Mouse (Mus musculus) hindbrain, embryonic 10.5 days (tissue): ENCODE data around the gene Prex1. TPM values are rescaled to one million over a fixed set of nuclear protein-coding genes. Genes with fewer than 3 reads are reported as not detected.

Source experiments
- DNase-seq: peaks from one replicate; pipeline ENCODE4 v3.0.0-alpha.2; 2017; ENCODE audit warnings: low spot score
- H3K27ac ChIP-seq: fragments of 300-500 bp; sonication (generic); 2 replicates; pipeline ENCODE4 v1.5.1; 2016; ENCODE audit warnings: mild to moderate bottlenecking, moderate library complexity
- H3K27me3 ChIP-seq: fragments of 300-500 bp; sonication (generic); 2 replicates; pipeline ENCODE4 v1.6.1; 2016; ENCODE audit warnings: mild to moderate bottlenecking; ENCODE audit not compliant: poor library complexity, insufficient read depth, severe bottlenecking
- H3K36me3 ChIP-seq: fragments of 300-500 bp; sonication (generic); 2 replicates; pipeline ENCODE4 v1.6.1; 2016; ENCODE audit warnings: mild to moderate bottlenecking, moderate library complexity
- H3K4me1 ChIP-seq: fragments of 300-500 bp; sonication (generic); replicated peaks from 2 replicates; pipeline ENCODE4 v1.6.1; 2016; ENCODE audit warnings: mild to moderate bottlenecking
- H3K4me3 ChIP-seq: fragments of 300-500 bp; sonication (generic); 2 replicates; pipeline ENCODE4 v1.5.1; 2016; ENCODE audit warnings: mild to moderate bottlenecking, moderate library complexity
- H3K9me3 ChIP-seq: fragments of 300-500 bp; sonication (generic); 2 replicates; pipeline ENCODE4 v1.6.1; 2016; ENCODE audit warnings: mild to moderate bottlenecking, moderate library complexity
- WGBS: fragments of 180-500 bp; shearing (Covaris S2); methylation state at CpG from one replicate; pipeline ENCODE4 v1.1.7; 2016; 5-methylcytosine and 5-hydroxymethylcytosine counted together
- polyA plus RNA-seq: library from polyadenylated mRNA; unstranded; fragments of >200 nt; fragmentation: Nextera tagmentation; extraction: Ambion mirVana; gene quantifications from 2 replicates; pipeline ENCODE4 v1.2.1, GENCODE M21; 2016

The Prex1 gene
- polyA plus RNA-seq, 1 experiment from 2014 or later = 36.8 TPM

GRCm38 (mm10) chr2:166676498-166676897 lies 37.1 kb downstream of the Prex1 start:
- 81% methylated on average over 14 of the region's 14 CpGs for WGBS

DNA sequence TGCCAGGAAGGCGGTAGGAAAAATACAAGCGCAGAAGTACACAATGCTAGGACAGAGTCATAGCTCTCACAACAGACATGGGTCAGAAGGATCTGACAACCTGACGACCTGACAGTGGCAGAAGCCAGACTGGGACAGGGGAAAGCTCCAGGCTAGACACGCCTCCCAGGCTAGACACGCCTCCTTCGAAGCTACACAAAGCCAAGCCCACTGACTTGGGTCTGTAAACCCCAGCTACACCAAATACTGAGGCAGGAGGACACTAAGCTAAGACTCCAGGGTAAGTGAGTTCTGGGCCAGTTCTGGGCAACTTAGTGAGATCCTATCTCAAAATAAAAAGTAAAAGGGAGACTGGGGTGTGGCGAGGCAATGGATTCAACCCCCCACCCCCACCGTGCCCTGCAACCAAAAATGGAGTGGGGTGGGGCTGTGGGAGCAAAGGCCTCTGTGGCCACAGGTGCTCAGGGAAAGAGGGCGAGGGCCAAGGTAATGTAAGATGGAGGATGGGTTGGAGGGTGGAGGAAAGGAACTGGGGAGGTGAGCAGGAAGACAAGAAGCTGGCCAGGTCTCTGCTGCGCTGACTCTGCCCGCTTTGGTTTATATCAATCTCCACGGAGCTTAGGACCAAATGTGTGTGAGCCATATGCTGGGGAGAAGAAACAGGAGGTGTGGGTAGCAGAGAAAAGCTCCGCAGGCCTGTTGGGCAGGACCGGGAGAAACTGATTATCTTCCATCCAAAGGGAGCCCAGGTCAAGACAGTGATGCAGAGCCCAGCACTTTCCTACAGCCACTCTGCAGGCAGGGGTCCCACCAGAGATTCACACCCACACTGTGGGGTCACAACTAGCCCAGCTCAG lies 37.8 kb downstream of the Prex1 start:
- peaks cover 100% of the 10 kb centered on the region for H3K4me1 ChIP-seq

More at GRCm38 (mm10) chr2:166676498-166676897, 37.1 kb downstream of the Prex1 start:
- H3K9me3 ChIP-seq = no peaks in the 10 kb centered on the region
- DNase-seq = no peak
- H3K27ac ChIP-seq = peak overlapping the region; percentile 92
- H3K27me3 ChIP-seq = no peaks in the 10 kb centered on the region
- peaks cover 96% of the 10 kb centered on the region for H3K4me1 ChIP-seq
- H3K36me3 ChIP-seq = 0 out of 2 replicates have a peak, but pooled peaks cover 9% of the 10 kb centered on the region
- peak overlapping the region; percentile 35 for H3K4me3 ChIP-seq

GRCm38 (mm10) chr2:166674693-166675092 lies 38.9 kb downstream of the Prex1 start:
- no peaks in the 10 kb centered on the region for H3K9me3 ChIP-seq
- under 1% methylated on average over 12 of the region's 12 CpGs for WGBS
- peak overlapping the region; percentile 10; the same call in 1 of the 2 replicates for H3K4me3 ChIP-seq
- H3K4me1 ChIP-seq = peaks cover 100% of the 10 kb centered on the region
- H3K27ac ChIP-seq = peak overlapping the region; percentile 92
- H3K36me3 ChIP-seq = 0 out of 2 replicates have a peak, but pooled peaks cover 9% of the 10 kb centered on the region
- no peaks in the 10 kb centered on the region for H3K27me3 ChIP-seq
- DNase-seq = peak; percentile 65

More for the DNA sequence above, 37.8 kb downstream of the Prex1 start:
- H3K27me3 ChIP-seq = no peaks in the 10 kb centered on the region
- H3K27ac ChIP-seq = peak overlapping the region; percentile 92
- H3K4me3 ChIP-seq = peak overlapping the region; percentile 35
- H3K9me3 ChIP-seq = no peaks in the 10 kb centered on the region
- 43% methylated on average over 14 of the region's 14 CpGs for WGBS
- DNase-seq = no peak
- 0 out of 2 replicates have a peak, but pooled peaks cover 9% of the 10 kb centered on the region for H3K36me3 ChIP-seq

DNA sequence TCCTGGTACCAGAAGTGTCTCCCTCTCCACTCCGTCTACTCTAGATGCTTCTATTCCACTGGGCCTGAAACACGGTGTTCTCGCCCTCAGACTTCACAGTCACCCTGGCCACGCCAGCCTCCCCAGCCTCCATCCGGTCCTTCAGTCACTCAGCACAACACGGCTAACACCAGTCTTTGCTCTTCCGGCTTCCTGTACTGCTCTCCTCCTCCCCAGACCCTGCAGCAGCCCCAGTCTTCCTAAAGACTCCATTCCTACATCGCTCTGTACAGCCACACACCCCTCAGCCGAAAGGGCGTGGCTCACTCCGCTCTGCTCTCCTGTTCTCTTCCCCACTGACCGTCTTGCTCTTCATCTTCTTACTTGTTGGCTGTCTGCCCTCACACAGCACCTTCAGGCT lies 39.7 kb downstream of the Prex1 start:
- no peak for DNase-seq
- Histone ChIP-seq H3K9me3 (no peaks in the 10 kb centered on the region), H3K36me3 (0 out of 2 replicates have a peak, but pooled peaks cover 9% of the 10 kb centered on the region), H3K27ac (peak overlapping the region; percentile 92), H3K4me1 (peaks cover 100% of the 10 kb centered on the region), H3K4me3 (no peak overlapping the region), H3K27me3 (no peaks in the 10 kb centered on the region)
- WGBS = 87% methylated on average over 12 of the region's 12 CpGs

GRCm38 (mm10) chr2:166672171-166672965 lies 41.3 kb downstream of the Prex1 start:
- no peaks in the 10 kb centered on the region for H3K9me3 ChIP-seq
- no peak for DNase-seq
- peaks cover 100% of the 10 kb centered on the region for H3K4me1 ChIP-seq
- 0 out of 2 replicates have a peak, but pooled peaks cover 9% of the 10 kb centered on the region for H3K36me3 ChIP-seq
- no peaks in the 10 kb centered on the region for H3K27me3 ChIP-seq
- peak overlapping the region; percentile 92 for H3K27ac ChIP-seq
- 79% methylated on average over 14 of the region's 14 CpGs for WGBS
- H3K4me3 ChIP-seq = no peak overlapping the region

- Histone ChIP-seq H3K36me3 (peaks cover 10% of the 10 kb centered on the region; the same call in 1 of the 2 replicates), H3K27me3 (no peaks in the 10 kb centered on the region), H3K4me3 (no peak overlapping the region), H3K4me1 (peaks cover 100% of the 10 kb centered on the region), H3K9me3 (no peaks in the 10 kb centered on the region), H3K27ac (peak overlapping the region; percentile 92)
- DNase-seq = no peak
- WGBS = 89% methylated on average over 14 of the region's 14 CpGs
Observed at GRCm38 (mm10) chr2:166671614-166672013, 42.0 kb downstream of the Prex1 start.

DNA sequence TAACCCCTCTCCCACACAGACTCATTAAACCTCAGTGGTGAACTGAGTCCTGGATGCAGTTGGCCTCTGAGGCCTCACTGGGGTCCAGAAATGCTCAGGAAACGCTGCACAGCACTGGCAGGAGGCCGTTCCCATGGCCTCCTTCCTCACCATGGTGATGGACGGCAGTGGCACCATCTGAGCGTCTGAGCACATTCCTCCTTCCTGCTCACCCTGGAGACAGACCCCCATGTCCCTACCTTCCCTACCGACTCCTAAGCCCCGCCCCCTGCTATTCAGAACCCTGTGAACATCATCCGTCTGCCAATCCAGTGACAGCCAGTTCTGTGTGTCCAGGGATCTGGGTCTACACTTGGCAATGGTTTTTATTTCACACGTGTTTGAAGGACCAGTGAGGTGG lies 42.6 kb downstream of the Prex1 start:
- Histone ChIP-seq H3K36me3 (peaks cover 12% of the 10 kb centered on the region; the same call in 1 of the 2 replicates), H3K27ac (peak overlapping the region; percentile 92), H3K9me3 (no peaks in the 10 kb centered on the region), H3K4me3 (0 out of 2 replicates have a peak overlapping the region, but pooled peaks have one; percentile 2), H3K27me3 (no peaks in the 10 kb centered on the region), H3K4me1 (peaks cover 100% of the 10 kb centered on the region)
- WGBS = 12% methylated on average over 8 of the region's 8 CpGs
- DNase-seq = peak; percentile 83

DNA sequence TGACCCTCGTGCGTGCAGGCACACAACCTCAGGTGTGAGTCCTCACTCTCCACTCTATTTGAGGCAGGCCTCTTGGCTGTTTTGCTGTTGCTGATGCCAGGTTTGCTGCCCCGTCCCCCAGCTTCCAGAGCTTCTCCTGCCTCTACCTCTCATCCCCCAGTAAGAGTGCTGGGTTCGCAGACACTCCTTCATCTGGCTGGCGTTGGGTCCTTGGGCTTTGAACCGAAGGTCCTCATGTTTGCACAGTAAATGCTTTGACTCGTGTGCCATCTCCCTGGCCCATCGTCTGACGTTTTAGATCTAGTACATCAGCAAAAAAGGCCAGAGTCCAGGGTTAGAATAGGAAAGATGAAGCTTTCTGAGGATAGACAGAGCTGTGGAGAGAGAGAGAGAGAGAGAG lies 43.7 kb downstream of the Prex1 start:
- Histone ChIP-seq H3K36me3 (peaks cover 12% of the 10 kb centered on the region; the same call in 1 of the 2 replicates), H3K9me3 (no peaks in the 10 kb centered on the region), H3K4me1 (peaks cover 100% of the 10 kb centered on the region), H3K27me3 (no peaks in the 10 kb centered on the region), H3K4me3 (no peak overlapping the region), H3K27ac (peak overlapping the region; percentile 92)
- 79% methylated on average over 9 of the region's 9 CpGs for WGBS
- DNase-seq = no peak

DNA sequence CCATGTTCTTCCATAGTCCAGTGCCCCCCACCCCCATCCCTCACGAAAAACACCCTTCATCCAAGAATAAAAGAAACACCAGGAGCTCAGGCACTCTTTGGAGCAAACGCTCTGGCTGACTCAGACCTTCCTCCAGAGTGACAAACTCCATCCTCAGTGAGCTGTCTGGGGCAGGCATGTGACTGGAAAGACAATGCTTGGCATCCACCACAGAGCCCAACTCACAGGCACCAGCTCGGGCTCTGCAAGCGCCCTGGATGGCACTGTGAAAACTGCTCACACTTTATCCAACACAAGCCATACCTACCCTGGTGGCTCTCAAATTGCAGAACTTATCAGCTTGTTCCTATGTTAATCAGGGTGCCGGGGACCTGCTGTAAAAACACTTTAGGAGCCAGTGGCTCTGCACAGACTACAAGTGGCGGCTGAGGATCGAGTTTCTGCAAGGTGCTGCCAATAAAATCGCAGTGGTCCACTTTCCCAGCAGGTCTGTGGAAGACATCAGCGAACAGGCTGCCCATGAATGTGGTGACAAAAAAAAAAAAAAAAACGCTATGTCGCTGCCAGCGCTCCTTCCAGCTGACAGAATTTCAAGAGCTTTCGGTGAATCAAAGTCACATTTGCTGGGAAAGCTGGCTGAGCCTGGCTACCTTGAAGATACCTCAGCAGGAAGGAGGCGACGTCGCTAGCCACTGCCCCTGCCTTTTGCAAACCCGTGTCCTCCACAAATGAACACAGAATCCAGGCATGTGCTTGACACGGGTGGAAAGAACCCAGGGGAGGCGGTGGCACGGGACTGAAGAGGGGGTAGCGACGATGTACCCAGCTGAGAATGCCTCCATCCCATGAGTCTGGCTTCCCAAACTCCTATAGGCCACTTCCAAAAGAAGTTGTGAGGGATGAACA lies 45.6 kb downstream of the Prex1 start:
- Histone ChIP-seq H3K4me1 (peaks cover 100% of the 10 kb centered on the region), H3K4me3 (no peak overlapping the region), H3K9me3 (no peaks in the 10 kb centered on the region), H3K36me3 (peaks cover 10% of the 10 kb centered on the region; the same call in 1 of the 2 replicates), H3K27me3 (no peaks in the 10 kb centered on the region), H3K27ac (peak overlapping the region; percentile 92)
- WGBS = 39% methylated on average over 22 of the region's 22 CpGs
- no peak for DNase-seq

DNA sequence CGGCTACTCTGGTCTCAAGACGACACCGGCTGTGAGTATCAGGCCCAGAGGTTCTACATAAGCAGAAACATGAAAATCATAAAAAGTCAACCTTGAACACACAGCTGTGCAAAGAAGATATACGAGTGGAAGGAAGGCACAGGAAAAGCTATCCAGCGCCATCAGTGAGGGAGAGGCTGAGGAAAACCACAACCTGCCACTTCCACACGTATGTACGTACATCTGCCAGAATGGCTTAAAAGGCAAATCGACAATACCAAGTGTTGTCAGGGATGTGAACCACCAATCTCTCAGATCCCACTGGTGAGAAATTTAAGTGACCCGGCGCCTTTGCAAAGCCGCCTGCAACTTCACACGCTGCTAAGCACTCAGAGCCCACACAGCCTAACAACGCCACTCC lies 47.5 kb downstream of the Prex1 start:
- H3K36me3 ChIP-seq = peaks cover 3% of the 10 kb centered on the region; the same call in 1 of the 2 replicates
- no peaks in the 10 kb centered on the region for H3K27me3 ChIP-seq
- peaks cover 100% of the 10 kb centered on the region for H3K4me1 ChIP-seq
- no peaks in the 10 kb centered on the region for H3K9me3 ChIP-seq
- 93% methylated on average over 13 of the region's 13 CpGs for WGBS
- peak overlapping the region; percentile 92 for H3K27ac ChIP-seq
- H3K4me3 ChIP-seq = no peak overlapping the region
- no peak for DNase-seq

DNA sequence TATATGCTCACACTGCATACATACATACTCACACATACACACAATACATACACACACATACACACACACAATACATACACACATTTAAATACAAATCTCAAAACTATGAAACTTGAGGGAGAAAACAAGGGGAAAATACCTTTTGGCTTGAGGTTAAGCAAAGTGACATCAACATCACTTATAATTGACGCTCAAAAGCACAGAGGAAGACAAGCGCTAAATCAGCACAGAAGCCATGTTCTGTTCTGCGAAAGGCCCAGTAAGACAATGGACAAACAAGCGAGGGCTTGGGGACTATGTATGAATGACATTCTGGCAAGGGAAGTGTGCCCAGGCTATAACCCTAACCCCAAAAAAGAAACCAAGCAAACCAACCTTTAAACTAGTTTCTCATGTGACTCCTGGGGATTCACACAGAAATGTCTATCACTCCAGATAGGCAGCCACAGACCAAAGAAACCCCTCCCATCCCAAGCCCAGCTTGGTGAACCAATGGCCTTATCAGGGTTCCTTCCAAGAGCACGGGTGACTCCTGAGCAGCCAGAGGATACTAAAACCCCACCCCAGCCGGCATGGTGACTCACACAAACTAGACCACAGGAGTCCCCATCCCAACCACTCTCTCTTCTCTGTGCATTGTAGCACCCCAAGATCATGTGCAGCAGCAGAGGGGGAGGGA lies 48.2 kb downstream of the Prex1 start:
- no peak for DNase-seq
- Histone ChIP-seq H3K4me1 (peaks cover 98% of the 10 kb centered on the region), H3K36me3 (peaks cover 3% of the 10 kb centered on the region; the same call in 1 of the 2 replicates), H3K4me3 (no peak overlapping the region), H3K9me3 (no peaks in the 10 kb centered on the region), H3K27ac (peak overlapping the region; percentile 92), H3K27me3 (no peaks in the 10 kb centered on the region)
- 84% methylated on average over 6 of the region's 6 CpGs for WGBS
